Mouse (Mus musculus) hindbrain, embryonic 16.5 days (tissue): ENCODE measurements around the gene Cpt1c. TPM values are rescaled to one million over a fixed set of nuclear protein-coding genes. Genes with fewer than 3 reads are reported as not detected.

Experiments used
- ATAC-seq: fragments of 200-750 bp; cut with Nextera tagmentation; 2 replicates; pipeline ENCODE4 v1.8.0; 2017; ENCODE audit warnings: moderate TSS enrichment, moderate library complexity
- H3K27ac ChIP-seq: fragments of 300-500 bp; sonication (generic); 2 replicates; pipeline ENCODE4 v1.5.1; 2014; ENCODE audit warnings: low read depth, mild to moderate bottlenecking, control low read depth, low read length, moderate library complexity
- H3K27me3 ChIP-seq: fragments of 300-500 bp; sonication (generic); replicated peaks from 2 replicates; pipeline ENCODE4 v1.6.1; 2014; ENCODE audit warnings: low read length; ENCODE audit not compliant: control insufficient read depth, insufficient read depth
- H3K36me3 ChIP-seq: fragments of 300-500 bp; sonication (generic); 2 replicates; pipeline ENCODE4 v1.6.1; 2014; ENCODE audit warnings: mild to moderate bottlenecking, low read length, moderate library complexity, mixed read lengths; ENCODE audit not compliant: control insufficient read depth, insufficient read depth
- H3K4me1 ChIP-seq: fragments of 300-500 bp; sonication (generic); 2 replicates; pipeline ENCODE4 v1.6.1; 2014; ENCODE audit warnings: low read depth, low read length; ENCODE audit not compliant: control insufficient read depth, insufficient read depth
- H3K4me2 ChIP-seq: fragments of 300-500 bp; sonication (generic); 2 replicates; pipeline ENCODE4 v1.6.1; 2014; ENCODE audit warnings: mild to moderate bottlenecking, low read length, control low read depth, moderate library complexity
- H3K4me3 ChIP-seq: fragments of 300-500 bp; sonication (generic); 2 replicates; pipeline ENCODE4 v1.5.1; 2014; ENCODE audit warnings: mild to moderate bottlenecking, low read length, control low read depth, moderate library complexity
- H3K9ac ChIP-seq: fragments of 300-500 bp; sonication (generic); 2 replicates; pipeline ENCODE4 v1.6.1; 2014; ENCODE audit warnings: low read depth, mild to moderate bottlenecking, control low read depth, low read length, moderate library complexity
- H3K9me3 ChIP-seq: fragments of 300-500 bp; sonication (generic); 2 replicates; pipeline ENCODE4 v1.6.1; 2014; ENCODE audit warnings: mild to moderate bottlenecking, low read length, moderate library complexity; ENCODE audit not compliant: control insufficient read depth
- WGBS: fragments of 180-500 bp; shearing (Covaris S2); extraction: QIAGEN DNeasy Blood & Tissue Kit; methylation state at CpG from one replicate; pipeline ENCODE4 v1.1.7; 2014; 5-methylcytosine and 5-hydroxymethylcytosine counted together
- polyA plus RNA-seq: library from polyadenylated mRNA; unstranded; fragments of >200 nt; fragmentation: Nextera tagmentation; extraction: Ambion mirVana; gene quantifications from 2 replicates; pipeline ENCODE4 v1.2.1, GENCODE M21; 2015

The Cpt1c gene
- polyA plus RNA-seq, 1 experiment from 2014 or later = 58.6 TPM

GRCm38 (mm10) chr7:45014096-45014451 is 39.4 kb upstream of the Cpt1c start:
- Histone ChIP-seq H3K27me3 (no peaks in the 10 kb centered on the region), H3K36me3 (peaks cover 29% of the 10 kb centered on the region), H3K4me3 (no peak overlapping the region), H3K27ac (no peak overlapping the region), H3K9me3 (no peaks in the 10 kb centered on the region), H3K4me2 (no peak overlapping the region; the same call in 1 of the 2 replicates), H3K4me1 (peaks cover 20% of the 10 kb centered on the region), H3K9ac (no peak overlapping the region)
- ATAC-seq = no peak
- 98% methylated on average over 3 of the region's 3 CpGs for WGBS

- WGBS = 96% methylated on average over 16 of the region's 16 CpGs
- no peaks in the 10 kb centered on the region for H3K9me3 ChIP-seq
- peaks cover 20% of the 10 kb centered on the region for H3K4me1 ChIP-seq
- no peak overlapping the region for H3K4me2 ChIP-seq
- no peak overlapping the region for H3K27ac ChIP-seq
- ATAC-seq = no peak
- H3K36me3 ChIP-seq = peaks cover 29% of the 10 kb centered on the region
- no peaks in the 10 kb centered on the region for H3K27me3 ChIP-seq
- H3K9ac ChIP-seq = no peak overlapping the region
- H3K4me3 ChIP-seq = no peak overlapping the region
Measured at GRCm38 (mm10) chr7:45013366-45014095, 38.9 kb upstream of the Cpt1c start.

GRCm38 (mm10) chr7:45012824-45013223 is 38.2 kb upstream of the Cpt1c start:
- Histone ChIP-seq H3K36me3 (peaks cover 36% of the 10 kb centered on the region), H3K4me3 (no peak overlapping the region), H3K27ac (no peak overlapping the region), H3K9ac (no peak overlapping the region), H3K27me3 (no peaks in the 10 kb centered on the region), H3K4me1 (peaks cover 15% of the 10 kb centered on the region), H3K4me2 (no peak overlapping the region), H3K9me3 (no peaks in the 10 kb centered on the region)
- no peak for ATAC-seq
- 85% methylated on average over 4 of the region's 4 CpGs for WGBS

GRCm38 (mm10) chr7:45012011-45012410 is 37.4 kb upstream of the Cpt1c start:
- 97% methylated on average over 6 of the region's 6 CpGs for WGBS
- Histone ChIP-seq H3K27ac (no peak overlapping the region), H3K36me3 (peaks cover 44% of the 10 kb centered on the region), H3K9ac (no peak overlapping the region), H3K4me2 (no peak overlapping the region), H3K9me3 (no peaks in the 10 kb centered on the region), H3K27me3 (no peaks in the 10 kb centered on the region), H3K4me1 (peaks cover 15% of the 10 kb centered on the region), H3K4me3 (no peak overlapping the region)
- ATAC-seq = no peak

GRCm38 (mm10) chr7:45008411-45008810 is 33.8 kb upstream of the Cpt1c start:
- H3K27ac ChIP-seq = no peak overlapping the region
- H3K27me3 ChIP-seq = no peaks in the 10 kb centered on the region
- H3K4me1 ChIP-seq = no peaks in the 10 kb centered on the region
- no peak overlapping the region for H3K4me3 ChIP-seq
- H3K36me3 ChIP-seq = peaks cover 72% of the 10 kb centered on the region
- H3K9ac ChIP-seq = no peak overlapping the region
- no peaks in the 10 kb centered on the region for H3K9me3 ChIP-seq
- no peak overlapping the region for H3K4me2 ChIP-seq
- no peak for ATAC-seq
- WGBS = 96% methylated on average over 19 of the region's 19 CpGs

GRCm38 (mm10) chr7:45007846-45008245 is 33.2 kb upstream of the Cpt1c start:
- Histone ChIP-seq H3K27me3 (no peaks in the 10 kb centered on the region), H3K36me3 (peaks cover 73% of the 10 kb centered on the region), H3K4me1 (no peaks in the 10 kb centered on the region), H3K9me3 (no peaks in the 10 kb centered on the region), H3K4me3 (no peak overlapping the region), H3K9ac (no peak overlapping the region), H3K4me2 (no peak overlapping the region), H3K27ac (no peak overlapping the region)
- WGBS = 96% methylated on average over 30 of the region's 30 CpGs
- ATAC-seq = no peak

- H3K9ac ChIP-seq = no peak overlapping the region
- no peak overlapping the region for H3K4me2 ChIP-seq
- no peak overlapping the region for H3K27ac ChIP-seq
- H3K27me3 ChIP-seq = no peaks in the 10 kb centered on the region
- H3K4me1 ChIP-seq = no peaks in the 10 kb centered on the region
- WGBS = 93% methylated on average over 29 of the region's 29 CpGs
- no peaks in the 10 kb centered on the region for H3K9me3 ChIP-seq
- ATAC-seq = no peak
- H3K4me3 ChIP-seq = no peak overlapping the region
- peaks cover 76% of the 10 kb centered on the region for H3K36me3 ChIP-seq
Measured at GRCm38 (mm10) chr7:45007141-45007540, 32.5 kb upstream of the Cpt1c start.

GRCm38 (mm10) chr7:45006503-45006902 is 31.9 kb upstream of the Cpt1c start:
- no peaks in the 10 kb centered on the region for H3K9me3 ChIP-seq
- no peaks in the 10 kb centered on the region for H3K4me1 ChIP-seq
- H3K36me3 ChIP-seq = peaks cover 75% of the 10 kb centered on the region
- no peak overlapping the region for H3K9ac ChIP-seq
- no peak overlapping the region for H3K4me3 ChIP-seq
- WGBS = 95% methylated on average over 12 of the region's 12 CpGs
- ATAC-seq = no peak
- H3K27ac ChIP-seq = no peak overlapping the region
- no peak overlapping the region for H3K4me2 ChIP-seq
- H3K27me3 ChIP-seq = no peaks in the 10 kb centered on the region

- Histone ChIP-seq H3K9ac (no peak overlapping the region), H3K27me3 (no peaks in the 10 kb centered on the region), H3K36me3 (peaks cover 81% of the 10 kb centered on the region), H3K4me3 (no peak overlapping the region), H3K4me2 (no peak overlapping the region), H3K27ac (no peak overlapping the region), H3K9me3 (no peaks in the 10 kb centered on the region), H3K4me1 (no peaks in the 10 kb centered on the region)
- WGBS = 87% methylated on average over 6 of the region's 6 CpGs
- no peak for ATAC-seq
Measured at GRCm38 (mm10) chr7:45005321-45005992, 30.8 kb upstream of the Cpt1c start.
